Mouse (Mus musculus) kidney, adult 2 months (tissue): ENCODE measurements around the gene Tbxas1.

Source experiments
- CTCF ChIP-seq: fragments of 200-500 bp; conservative IDR thresholded peaks from 2 replicates; pipeline ENCODE4 v1.5.1; 2011; ENCODE audit warnings: low read depth, mild to moderate bottlenecking, control low read depth, low read length, moderate library complexity, mixed read lengths; ENCODE audit not compliant: insufficient read depth, insufficient read length
- POLR2A ChIP-seq: fragments of 200-500 bp; IDR thresholded peaks from one replicate; pipeline ENCODE4 v1.6.1; 2011; ENCODE audit warnings: low read depth, low read length, control low read depth

- TF ChIP-seq CTCF (no peak), POLR2A (no peak)
Observed at GRCm38 (mm10) chr6:38840380-38840779, 34.8 kb upstream of the Tbxas1 start.
